Mouse (Mus musculus) kidney, adult 2 months (tissue): Measurements from ENCODE around the gene 0610012G03Rik.

Experiments used
- CTCF ChIP-seq: fragments of 200-500 bp; conservative IDR thresholded peaks from 2 replicates; pipeline ENCODE4 v1.5.1; 2011; ENCODE audit warnings: low read depth, mild to moderate bottlenecking, control low read depth, low read length, moderate library complexity, mixed read lengths; ENCODE audit not compliant: insufficient read depth, insufficient read length
- POLR2A ChIP-seq: fragments of 200-500 bp; IDR thresholded peaks from one replicate; pipeline ENCODE4 v1.6.1; 2011; ENCODE audit warnings: low read depth, low read length, control low read depth

- TF ChIP-seq POLR2A (no peak), CTCF (peak; percentile 86)
Observed at GRCm38 (mm10) chr16:31943980-31944379, 4.3 kb downstream of the 0610012G03Rik start.
